Mouse (Mus musculus): Measurements from ENCODE around the gene Ptcd3. TPM values are rescaled to one million over a fixed set of nuclear protein-coding genes. Genes with fewer than 3 reads are reported as not detected.

Ptcd3 gene
- polyA plus RNA-seq (2015; fragmentation: Nextera tagmentation; extraction: Ambion mirVana) = 69.3 and 76.4 TPM in 2 replicates

DNA sequence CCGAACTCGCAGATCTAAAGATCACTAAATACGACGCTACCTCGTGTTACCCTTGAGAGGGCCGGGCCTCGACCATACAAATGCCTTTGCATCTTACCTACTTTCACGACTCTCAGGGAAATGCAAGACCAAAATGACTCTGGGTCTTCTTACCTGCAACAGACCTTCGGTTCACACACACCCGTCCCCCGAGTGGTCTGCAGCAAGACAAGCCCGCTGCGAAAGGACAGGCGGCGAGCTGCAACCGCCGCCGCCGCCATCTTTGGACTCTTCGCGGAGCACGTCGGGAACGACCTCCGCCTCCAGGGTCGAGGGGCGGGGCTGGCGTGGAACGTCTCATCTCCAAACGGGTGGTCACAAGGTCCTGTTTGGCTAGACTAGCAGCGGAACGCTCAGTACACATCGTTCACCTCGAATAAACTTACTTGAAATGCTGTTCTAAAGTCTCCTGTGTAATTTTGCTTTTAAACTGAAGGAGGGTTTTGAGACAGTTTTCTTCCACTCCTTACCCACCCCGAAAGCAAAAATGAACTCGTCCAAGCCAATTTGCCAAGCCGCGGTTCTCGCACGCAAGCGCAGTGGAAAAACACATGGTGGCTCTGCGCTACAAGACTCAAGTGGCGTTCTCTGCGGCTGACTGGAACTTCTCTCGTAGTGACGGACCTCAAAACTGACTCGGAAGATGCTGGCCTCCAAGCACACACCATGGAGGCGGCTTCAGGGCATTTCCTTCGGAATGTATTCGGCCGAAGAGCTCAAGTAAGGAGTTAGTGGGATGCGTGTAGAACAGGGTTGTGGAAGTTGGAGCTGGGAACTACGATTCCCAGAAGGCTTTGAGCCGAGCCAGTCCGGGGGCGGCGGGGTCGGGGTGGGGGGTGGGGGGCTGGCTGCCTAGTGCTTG, at the start of gene Ptcd3, which contains the start of gene Polr1a:
Gene Ptcd3 (minus strand): TSS at position 270 of the 901 bp plus-strand sequence.
Gene Polr1a (plus strand): TSS at position 573 of the 901 bp plus-strand sequence.
- DNase-seq (ENCODE audit: low spot score) = peak; percentile 96

DNA sequence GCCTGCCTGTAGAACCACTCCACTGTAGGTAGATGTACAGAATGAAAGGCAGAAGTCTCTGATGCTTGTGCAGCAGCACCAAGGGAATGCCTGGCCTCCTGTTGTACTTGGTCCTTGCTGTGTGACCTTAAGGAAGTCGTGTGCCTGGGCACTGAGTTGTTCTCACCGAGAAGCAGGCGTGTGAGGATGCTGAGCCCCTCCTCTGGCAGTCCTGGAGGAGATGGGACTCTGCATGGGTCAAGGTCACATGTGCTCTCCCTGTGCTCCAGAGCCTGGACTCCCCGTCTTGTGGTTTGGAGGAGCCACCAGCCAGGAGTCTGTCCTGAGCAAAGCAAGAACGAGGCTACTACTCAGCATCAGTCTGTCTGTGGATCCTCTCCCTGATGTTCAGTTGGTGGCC, 42.6 kb upstream of the Ptcd3 start:
- DNase-seq (ENCODE audit: low spot score) = no peak

DNA sequence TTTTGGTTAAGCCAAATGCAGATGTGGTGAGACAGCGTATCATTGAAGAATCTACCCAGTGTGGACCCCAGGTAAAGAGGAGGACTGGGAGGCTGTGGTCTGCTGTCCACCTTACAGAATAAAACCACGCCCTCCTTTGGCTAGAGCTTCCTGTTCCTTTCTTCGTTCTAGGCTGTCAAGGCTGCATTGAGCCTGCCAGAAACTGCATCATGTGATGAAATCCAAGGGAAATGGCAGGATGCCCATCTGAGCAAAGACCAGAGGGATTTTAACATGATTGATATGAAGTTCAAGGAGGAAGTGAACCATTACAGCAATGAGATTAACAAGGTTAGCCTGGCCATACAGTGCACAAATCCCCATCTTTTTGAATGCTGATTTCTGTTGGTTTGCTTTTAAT, 42.0 kb upstream of the Ptcd3 start:
- DNase-seq (ENCODE audit: low spot score) = no peak

DNA sequence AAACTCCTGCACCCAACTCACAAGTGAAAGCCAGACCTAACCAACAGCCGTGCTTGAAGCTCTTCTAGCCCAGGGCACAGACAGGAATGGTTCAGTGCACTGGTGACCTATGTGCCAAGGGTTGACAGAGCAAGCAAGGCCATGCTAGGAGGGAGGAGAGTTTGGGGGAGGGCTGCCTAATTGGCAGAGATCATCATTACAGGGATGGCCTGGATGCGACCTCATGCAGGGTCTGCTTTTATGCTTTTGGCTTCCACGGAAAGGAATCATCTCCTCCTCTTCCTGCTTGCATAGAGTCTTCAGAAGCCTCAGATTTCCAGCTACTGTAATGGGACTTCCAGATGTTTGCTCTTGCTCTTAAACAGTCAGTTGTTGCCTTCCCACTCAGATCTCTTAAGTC, 41.2 kb upstream of the Ptcd3 start:
- DNase-seq (ENCODE audit: low spot score) = no peak

DNA sequence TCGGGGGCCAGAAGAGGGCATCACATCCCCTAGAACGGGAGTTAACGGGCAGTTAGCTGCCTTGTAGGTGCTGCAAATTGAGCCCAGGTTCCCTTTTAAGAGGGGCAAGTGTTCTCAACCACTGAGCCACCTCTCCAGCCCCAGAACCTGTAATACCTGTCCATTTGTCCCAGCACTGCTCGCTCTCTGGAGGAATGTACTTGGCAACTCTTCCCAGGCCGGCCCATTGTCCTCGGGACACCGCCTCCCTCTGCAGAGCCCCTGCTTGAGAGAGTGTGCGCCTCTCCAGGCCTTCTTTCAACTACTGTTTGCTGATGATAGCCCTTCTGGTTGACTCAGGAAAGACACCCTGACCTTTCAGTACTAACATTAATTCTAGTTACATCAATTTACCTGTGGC, 37.6 kb upstream of the Ptcd3 start:
- no peak for DNase-seq (ENCODE audit: low spot score)

DNA sequence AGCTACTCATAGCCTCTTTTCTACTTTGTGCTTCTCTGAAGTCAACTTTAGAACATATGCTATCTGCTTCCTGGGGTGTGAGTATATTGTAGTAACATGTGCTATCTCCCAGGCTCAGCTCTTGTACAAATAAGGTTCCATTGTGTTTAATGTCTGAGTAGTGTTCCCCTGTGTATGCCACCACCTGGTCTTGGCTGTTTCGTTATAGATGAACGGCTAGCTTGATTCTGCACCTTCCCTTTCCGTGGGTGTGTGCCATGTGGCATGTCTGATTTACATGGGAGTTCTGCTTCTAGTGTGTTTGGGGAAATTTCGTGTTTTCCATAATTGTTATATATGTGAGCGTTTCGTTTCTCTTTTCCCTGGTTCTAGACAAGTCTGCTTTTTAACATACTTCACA, 36.6 kb upstream of the Ptcd3 start:
- no peak for DNase-seq (ENCODE audit: low spot score)

DNA sequence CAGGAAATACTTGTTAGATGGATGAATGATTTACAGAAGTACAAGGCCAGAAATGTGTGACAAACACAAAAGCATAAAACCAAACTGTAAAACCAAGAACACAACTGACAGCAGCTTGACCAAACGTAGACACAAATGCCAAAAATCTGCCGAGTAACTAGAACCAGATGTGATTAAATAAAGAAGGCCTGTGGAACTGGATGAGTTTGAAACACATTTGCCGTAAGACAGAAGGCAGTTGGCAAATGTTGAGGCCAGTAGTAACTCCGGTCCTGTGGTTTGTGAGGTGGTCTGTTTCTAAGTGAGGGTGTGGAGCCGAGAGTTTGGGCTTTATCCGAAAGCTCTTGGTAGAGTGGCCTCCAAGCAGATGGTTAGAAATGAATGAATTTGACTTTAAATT, 32.4 kb upstream of the Ptcd3 start:
- no peak for DNase-seq (ENCODE audit: low spot score)

DNA sequence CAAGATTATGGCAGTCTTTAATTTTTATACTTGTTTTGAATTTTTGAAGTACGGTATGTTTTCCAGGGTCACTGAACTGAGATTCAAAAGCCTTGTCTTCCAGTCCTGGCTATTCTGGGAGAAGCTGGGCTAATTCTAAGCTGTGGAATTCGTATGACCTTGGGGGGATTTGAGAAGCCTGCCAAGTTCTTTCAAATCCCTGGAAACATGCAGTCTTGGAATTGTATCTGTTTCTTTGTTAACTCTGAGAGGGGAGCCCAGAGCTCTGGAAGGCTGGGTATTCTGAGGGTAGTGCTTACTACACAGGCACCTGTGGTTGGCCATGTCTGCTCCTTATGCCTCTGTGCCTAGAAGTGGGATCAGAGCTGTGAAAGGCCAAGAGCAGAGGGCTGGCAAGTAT, 27.2 kb upstream of the Ptcd3 start:
- no peak for DNase-seq (ENCODE audit: low spot score)

DNA sequence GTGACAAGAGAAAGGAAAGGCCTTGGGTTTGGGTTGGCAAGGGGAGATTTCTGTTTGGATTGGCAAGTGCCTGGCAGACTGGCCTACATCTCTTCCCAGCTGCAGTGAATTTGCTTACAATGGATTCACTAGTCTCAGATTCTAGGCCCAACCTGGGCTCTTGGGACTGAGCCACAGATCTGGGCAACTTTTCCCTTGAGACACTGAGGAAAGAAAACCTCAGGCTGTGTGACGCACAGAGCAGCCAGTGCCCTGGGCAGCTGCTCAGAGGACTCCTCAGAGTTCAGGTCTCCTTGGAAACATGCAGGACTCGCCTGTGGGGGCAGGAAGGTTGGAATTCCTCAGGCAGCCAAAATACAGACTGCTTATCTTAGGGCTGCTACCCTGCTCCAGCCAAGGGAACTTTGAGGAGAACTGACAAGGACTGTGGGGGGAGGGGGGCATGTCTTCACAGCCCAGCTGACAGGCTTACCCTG, 25.6 kb upstream of the Ptcd3 start:
- DNase-seq (ENCODE audit: low spot score) = no peak

DNA sequence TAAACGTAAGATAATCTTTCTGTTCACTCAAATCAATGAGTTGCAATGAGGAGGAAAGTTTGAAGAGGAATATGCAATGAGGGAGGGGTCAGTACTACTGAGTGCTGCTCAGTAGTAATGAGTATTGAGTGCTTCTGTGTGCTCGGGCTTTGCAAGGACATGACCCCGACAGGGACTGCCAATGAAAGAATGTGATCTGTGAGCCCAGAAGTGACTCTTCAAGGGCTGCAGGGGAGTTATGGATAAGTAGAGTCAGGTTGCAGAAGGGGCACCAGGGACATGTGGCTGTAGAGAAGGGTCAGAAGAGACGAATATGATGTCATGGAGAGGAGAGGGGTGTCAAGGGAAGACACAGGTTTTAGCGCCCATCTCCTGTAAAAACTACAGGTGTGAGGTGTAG, 23.8 kb upstream of the Ptcd3 start:
- DNase-seq (ENCODE audit: low spot score) = no peak

DNA sequence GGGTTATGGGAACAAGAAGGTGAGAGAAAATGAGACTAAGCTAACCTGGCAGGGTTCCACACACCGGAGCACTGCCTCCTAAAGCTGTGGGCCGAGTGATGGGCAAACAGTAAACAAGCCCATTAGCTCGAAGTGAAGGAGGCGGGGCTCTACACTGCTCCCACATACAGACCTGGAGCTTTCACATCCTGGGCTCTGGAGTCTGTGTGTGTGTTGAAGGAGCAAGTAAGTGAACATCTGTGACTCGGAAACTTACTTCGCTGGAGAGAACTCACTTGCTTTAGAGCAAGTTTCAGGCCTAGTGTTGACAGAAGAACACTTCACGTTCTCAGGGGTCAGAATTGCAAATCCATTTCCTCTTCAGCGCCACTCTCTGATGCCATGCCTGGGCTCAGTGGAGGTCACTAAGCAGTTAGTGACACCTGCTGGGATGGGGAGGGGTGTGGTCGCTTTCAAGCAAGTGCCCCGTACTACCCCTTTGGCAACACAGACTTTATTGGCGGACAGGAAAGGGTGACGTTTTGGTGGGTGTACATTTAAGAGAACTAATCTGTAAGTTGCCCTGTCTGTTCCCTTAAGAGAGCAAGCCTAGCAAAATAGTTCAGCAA, 22.4 kb upstream of the Ptcd3 start:
- DNase-seq (ENCODE audit: low spot score) = no peak

DNA sequence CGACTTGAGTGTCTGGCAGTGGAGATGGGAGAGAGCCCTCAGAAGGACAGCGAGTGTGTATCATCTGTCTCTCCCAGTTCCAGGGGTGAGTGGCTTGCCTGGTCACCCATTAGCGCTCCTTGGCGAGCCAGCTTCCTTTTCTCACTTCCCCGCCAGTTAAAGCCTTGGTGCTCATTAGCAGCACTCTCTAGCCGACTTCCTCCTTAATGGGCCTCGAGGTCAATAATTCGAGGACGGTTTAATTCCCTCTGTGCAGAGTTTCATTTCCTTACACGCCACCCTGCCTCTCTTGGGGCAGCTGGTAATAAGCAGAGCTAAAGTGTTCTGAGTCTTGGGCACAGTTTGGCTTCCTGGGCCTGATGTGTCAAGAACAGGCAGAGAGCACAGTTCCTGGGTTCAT, 21.5 kb upstream of the Ptcd3 start:
- no peak for DNase-seq (ENCODE audit: low spot score)

DNA sequence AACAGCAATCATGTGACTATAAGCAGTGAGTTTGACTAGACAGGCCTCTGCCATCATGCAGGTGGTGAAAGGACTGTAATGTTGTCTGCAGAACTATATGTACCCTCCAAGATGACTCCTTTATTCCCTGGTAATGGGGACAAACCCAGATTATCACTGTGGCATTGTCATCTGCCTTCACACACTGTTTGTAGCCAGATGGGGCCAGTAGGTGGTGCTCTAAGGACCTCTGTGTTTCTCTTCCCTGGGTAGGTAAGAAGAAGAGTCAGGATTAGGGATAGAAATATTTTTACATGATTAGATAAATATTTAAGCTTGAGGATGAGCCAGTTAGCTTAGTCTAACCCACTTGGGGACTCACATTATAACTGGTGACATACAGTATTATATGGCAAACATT, 19.4 kb upstream of the Ptcd3 start:
- peak; percentile 23 for DNase-seq (ENCODE audit: low spot score)

DNA sequence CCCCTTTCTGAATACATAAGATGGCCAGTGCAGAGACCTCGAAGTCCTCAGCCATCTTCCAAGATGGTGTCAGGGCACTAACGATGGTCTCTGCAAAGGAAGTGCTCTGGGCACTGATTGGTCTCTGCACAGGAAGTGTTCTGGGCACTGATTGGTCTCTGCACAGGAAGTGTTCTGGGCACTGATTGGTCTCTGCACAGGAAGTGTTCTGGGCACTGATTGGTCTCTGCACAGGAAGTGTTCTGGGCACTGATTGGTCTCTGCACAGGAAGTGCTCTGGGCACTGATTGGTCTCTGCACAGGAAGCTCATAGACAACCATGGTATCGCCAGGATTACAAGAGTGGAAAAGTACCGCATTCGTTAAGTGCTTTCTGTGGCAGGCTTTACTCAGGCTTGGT, 16.7 kb upstream of the Ptcd3 start:
- DNase-seq (ENCODE audit: low spot score) = peak; percentile 17

DNA sequence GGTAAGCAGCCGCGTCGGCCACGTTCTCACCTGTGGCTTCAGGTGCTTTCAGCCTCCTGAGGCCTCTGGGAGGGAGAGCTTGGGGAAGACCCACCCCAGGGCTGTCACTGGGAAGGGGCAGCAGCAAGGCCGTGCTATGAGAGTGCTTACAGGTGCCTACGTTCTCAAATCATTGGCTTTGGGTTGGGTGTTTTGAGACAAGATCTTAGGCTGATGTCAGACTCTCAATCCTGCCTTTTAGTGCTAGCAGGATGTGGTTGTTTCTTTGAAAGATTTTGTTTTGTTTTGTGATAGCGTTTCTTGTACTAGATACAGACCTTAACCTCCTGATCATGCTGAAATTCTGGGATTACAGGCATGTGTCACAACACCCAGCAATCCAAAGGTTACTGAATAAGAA, 12.2 kb upstream of the Ptcd3 start:
- no peak for DNase-seq (ENCODE audit: low spot score)

DNA sequence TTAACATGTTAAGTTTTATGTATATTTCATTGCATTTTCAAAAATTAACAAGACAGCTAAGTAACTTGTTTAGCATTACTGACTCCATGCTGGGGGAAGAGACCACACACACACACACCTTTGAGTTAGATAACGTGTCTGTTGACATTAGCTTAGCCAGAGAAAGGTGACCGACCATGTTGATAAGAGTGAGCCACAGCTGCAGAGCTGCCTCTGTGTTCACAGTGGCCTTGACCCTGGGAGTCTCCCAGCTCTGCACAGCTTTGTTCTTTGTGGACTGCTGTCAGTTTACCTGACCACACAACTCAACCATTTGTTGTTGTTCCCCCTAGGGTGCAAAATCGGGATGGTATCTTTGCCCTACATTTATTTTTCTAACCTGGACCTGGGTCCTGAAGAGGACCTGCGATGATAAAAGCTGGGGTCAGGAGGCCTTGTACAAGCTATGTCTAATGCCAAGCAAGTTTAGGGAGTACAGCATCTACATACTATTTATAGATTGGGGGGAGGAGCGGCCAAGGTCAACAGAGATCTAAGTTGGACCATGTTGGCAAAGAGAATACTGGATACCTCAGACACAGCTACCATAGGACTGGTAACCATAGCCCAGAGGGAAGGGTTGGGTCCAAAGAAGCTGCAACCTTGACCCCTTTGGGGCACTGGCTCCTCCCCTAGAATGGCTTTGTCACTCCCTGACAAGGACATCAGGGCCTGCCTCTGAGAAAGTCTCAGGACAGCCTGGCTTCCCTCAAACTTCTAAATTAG, 3.3 kb upstream of the Ptcd3 start:
- no peak for DNase-seq (ENCODE audit: low spot score)

DNA sequence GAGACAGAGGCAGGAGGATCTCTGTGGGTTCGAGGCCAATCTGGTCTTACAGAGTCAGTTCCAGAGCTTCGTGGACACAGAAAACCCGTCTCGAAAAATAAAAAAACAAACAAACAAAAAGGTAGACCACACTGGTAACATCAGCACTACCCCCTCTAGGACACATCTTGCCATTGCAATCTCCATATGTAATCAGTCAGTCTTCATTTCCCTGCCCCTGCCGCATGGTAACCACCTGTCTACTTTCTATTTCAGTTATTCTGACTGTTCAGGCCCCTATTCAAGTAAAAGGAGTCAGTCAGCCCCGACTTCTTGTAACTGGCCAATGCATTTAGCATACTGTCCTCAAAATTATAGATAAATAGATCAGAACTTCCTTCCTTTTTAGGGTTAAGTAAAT, 1.3 kb upstream of the Ptcd3 start:
- DNase-seq (ENCODE audit: low spot score) = peak; percentile 11

DNA sequence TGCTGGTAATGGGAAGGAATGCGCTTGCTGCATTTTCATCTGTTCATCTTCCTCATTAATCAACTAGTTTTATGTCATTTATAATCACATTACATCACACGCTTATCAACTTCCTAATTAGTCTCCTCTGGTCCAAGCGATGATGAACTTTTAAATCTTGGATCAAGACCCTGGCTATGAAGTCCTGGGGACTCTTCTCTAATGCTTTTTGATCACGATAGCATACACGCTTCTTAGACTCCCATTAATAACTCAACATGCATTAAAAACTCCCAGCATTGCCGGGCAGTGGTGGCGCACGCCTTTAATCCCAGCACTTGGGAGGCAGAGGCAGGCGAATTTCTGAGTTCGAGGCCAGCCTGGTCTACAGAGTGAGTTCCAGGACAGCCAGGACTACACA, 834 bp upstream of the Ptcd3 start:
- DNase-seq (ENCODE audit: low spot score) = no peak

DNA sequence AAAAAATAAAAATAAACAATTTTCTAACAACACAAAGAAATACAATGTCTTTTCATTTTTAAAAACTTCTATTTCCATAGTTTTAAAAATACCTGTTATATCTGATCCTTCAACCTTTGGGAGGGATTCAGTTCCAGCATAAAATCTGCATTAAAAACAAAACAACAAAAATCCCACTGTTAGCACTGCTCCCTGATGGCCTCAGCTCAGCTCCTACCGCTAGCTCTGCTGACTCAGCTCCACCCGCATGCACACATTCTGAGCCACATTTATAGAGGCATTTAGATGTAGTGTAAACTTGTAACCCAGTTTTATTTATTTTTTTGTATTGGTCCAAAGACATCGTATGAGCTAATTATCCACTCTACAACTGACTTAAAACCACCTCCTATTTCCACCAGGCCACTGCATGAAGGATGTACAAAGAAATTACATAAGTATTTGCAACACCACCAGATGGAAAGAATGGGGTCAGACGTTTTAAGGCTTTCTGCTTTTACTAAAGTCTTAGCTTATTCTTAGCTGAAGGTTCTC, 781 bp downstream of the Ptcd3 start:
- no peak for DNase-seq (ENCODE audit: low spot score)

DNA sequence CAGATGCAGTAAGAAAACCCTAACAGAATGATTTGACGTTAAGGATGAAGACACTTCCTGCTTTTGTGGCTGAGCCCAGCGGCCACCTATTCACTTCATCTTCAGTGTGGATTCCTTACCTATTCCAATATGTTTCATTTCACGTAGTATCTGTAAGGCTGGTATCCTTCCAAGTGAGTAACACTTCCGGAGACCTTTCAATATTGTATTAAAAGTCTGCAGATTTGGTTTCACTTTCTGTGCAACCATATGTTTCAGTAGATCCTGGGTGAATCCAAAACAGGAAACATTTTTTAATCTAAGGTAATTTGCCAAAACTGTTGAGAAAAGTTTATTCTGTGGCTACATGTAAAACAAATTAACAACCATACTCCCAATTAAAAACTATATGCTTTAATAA, 15.3 kb downstream of the Ptcd3 start:
- no peak for DNase-seq (ENCODE audit: low spot score)

DNA sequence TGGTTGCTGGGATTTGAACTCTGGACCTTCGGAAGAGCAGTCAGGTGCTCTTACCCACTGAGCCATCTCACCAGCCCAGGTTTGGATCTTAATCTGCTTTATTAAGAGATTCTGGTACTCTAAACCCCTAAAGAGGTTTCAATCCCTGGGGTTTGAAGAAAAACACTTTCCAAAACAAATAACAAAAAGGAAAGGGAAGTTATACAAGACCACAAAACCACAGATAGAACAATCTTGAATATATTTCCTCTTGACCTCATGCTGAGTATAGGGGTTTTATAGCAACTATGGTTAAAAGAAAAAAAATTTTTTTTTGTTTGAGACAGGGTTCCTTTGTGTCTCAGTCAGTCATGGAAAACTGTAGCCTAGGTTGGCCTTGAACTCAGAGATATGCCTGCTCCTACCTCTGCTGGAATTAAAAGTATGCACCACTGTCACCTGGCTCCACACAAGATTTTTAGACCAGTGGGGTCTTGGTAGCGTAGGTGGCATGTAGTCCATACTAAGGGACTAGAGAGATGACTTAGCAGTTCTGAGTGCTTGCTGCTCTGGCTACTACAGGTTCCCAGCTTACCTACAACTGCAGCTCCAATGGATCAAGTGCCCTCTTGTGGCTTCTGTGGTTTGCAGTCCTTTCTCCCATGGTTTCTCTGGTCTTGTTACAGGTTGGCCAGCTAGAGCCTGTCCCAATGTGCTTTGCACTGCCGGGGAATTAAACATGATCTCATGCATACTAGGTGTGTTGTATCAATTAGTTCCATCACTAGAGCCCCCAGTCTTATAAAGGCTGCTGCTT, 30.4 kb downstream of the Ptcd3 start:
- no peak for DNase-seq (ENCODE audit: low spot score)

Data from thymus, postnatal 0 days (tissue).